Mouse (Mus musculus): Measurements from ENCODE around the gene Galnt6.

The Galnt6 gene

GRCm38 (mm10) chr15:100680381-100680780, 48.8 kb downstream of the Galnt6 start:
- DNase-seq, result no peak

- no peak for DNase-seq
Observed at GRCm38 (mm10) chr15:100679005-100679404, 50.2 kb downstream of the Galnt6 start.

- DNase-seq, result no peak
Observed at GRCm38 (mm10) chr15:100678581-100678980, 50.6 kb downstream of the Galnt6 start.

- DNase-seq, result no peak
Observed at GRCm38 (mm10) chr15:100677675-100678074, 51.5 kb downstream of the Galnt6 start.

GRCm38 (mm10) chr15:100676521-100676920, 52.7 kb downstream of the Galnt6 start:
- no peak for DNase-seq

GRCm38 (mm10) chr15:100675486-100675885, 53.7 kb downstream of the Galnt6 start:
- DNase-seq, result no peak

GRCm38 (mm10) chr15:100674566-100674965, 54.6 kb downstream of the Galnt6 start:
- no peak for DNase-seq

GRCm38 (mm10) chr15:100673585-100674391, 55.4 kb downstream of the Galnt6 start:
- no peak for DNase-seq

- DNase-seq, result no peak
Observed at GRCm38 (mm10) chr15:100670833-100671232, 58.3 kb downstream of the Galnt6 start.

- DNase-seq, result no peak
Observed at GRCm38 (mm10) chr15:100670004-100670403, 59.2 kb downstream of the Galnt6 start.

GRCm38 (mm10) chr15:100669337-100669736, 59.8 kb downstream of the Galnt6 start, which contains the start of gene Bin2:
TSS of gene Bin2 (minus strand) at chr15:100669553.
- no peak for DNase-seq

GRCm38 (mm10) chr15:100667871-100668545, 61.2 kb downstream of the Galnt6 start:
- DNase-seq, result no peak

GRCm38 (mm10) chr15:100667420-100667819, 61.8 kb downstream of the Galnt6 start:
- no peak for DNase-seq

GRCm38 (mm10) chr15:100666851-100667250, 62.3 kb downstream of the Galnt6 start:
- no peak for DNase-seq

GRCm38 (mm10) chr15:100666219-100666696, 62.9 kb downstream of the Galnt6 start:
- no peak for DNase-seq

- DNase-seq, result no peak
Observed at GRCm38 (mm10) chr15:100665411-100666218, 63.6 kb downstream of the Galnt6 start.

GRCm38 (mm10) chr15:100664813-100665274, 64.3 kb downstream of the Galnt6 start:
- no peak for DNase-seq

GRCm38 (mm10) chr15:100660805-100661204, 68.4 kb downstream of the Galnt6 start:
- no peak for DNase-seq

- no peak for DNase-seq
Observed at GRCm38 (mm10) chr15:100660306-100660705, 68.9 kb downstream of the Galnt6 start.

GRCm38 (mm10) chr15:100655201-100655600, 74.0 kb downstream of the Galnt6 start:
- no peak for DNase-seq

- no peak for DNase-seq
Observed at GRCm38 (mm10) chr15:100654271-100654670, 74.9 kb downstream of the Galnt6 start.

- DNase-seq, result no peak
Observed at GRCm38 (mm10) chr15:100651610-100652009, 77.6 kb downstream of the Galnt6 start.

GRCm38 (mm10) chr15:100650111-100650510, 79.1 kb downstream of the Galnt6 start:
- DNase-seq, result no peak

Data from right cerebral cortex, postnatal 4 days (tissue).